Mouse (Mus musculus) embryo, embryonic 11.5 days (tissue): ENCODE measurements around the gene Tmem184a.
A peak's percentile ranks its signal among the peaks of the same experiment; 100 is the strongest.

Experiments used
- DNase-seq: peaks from one replicate; pipeline ENCODE4 v3.0.0-alpha.2; 2012; ENCODE audit warnings: low read depth, low spot score

Tmem184a gene

GRCm38 (mm10) chr5:139793338-139794089, 26.2 kb downstream of the Tmem184a start:
- no peak for DNase-seq

DNA sequence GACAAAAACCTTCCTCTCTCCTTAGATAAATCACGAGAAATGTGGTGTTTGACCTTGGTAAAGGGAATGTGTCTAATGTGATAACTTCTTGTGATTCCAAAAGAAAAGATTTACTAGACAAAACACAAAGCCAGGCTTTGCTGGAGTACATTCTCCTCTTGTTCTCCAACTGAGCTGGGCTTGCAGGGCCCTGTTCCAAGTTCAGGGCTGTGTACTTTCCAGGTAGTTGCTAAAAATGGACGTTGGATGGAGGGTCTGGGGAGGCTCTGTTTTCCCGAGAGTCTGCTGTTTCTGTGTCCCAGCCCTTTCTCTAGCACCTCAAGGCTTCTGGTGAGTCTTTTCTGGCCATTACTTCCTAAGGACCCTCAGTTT, 26.8 kb downstream of the Tmem184a start:
- DNase-seq: no peak

DNA sequence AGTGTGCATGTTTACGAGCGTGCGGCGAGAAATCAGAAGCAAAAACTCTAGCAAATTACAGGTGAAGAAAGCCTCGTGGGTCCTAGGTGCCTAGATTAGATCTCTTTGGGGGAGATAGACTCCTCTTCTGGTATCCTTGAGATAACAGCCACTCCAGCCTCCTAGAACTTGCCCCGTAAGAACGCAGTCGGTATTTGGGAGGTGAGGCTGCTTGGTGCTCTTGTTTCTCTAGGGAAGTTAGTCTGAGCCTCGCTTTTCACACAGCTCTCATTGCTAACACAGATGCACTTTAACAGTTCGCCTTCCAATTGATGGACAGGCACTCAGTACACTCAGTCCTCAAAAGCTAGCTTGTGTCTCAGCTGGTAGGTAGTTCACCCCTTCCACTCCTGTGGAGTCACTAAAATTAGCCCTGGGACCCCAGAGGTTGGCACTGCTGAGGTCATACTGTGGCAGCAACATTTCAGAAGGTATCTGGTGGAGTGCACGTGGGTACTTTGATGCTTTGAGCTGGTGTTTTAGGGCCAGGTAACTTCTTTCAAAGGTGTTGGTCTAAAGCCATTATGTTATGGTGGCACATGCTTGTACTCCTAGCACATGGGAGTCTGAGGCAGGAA, 27.4 kb downstream of the Tmem184a start:
- no peak for DNase-seq

DNA sequence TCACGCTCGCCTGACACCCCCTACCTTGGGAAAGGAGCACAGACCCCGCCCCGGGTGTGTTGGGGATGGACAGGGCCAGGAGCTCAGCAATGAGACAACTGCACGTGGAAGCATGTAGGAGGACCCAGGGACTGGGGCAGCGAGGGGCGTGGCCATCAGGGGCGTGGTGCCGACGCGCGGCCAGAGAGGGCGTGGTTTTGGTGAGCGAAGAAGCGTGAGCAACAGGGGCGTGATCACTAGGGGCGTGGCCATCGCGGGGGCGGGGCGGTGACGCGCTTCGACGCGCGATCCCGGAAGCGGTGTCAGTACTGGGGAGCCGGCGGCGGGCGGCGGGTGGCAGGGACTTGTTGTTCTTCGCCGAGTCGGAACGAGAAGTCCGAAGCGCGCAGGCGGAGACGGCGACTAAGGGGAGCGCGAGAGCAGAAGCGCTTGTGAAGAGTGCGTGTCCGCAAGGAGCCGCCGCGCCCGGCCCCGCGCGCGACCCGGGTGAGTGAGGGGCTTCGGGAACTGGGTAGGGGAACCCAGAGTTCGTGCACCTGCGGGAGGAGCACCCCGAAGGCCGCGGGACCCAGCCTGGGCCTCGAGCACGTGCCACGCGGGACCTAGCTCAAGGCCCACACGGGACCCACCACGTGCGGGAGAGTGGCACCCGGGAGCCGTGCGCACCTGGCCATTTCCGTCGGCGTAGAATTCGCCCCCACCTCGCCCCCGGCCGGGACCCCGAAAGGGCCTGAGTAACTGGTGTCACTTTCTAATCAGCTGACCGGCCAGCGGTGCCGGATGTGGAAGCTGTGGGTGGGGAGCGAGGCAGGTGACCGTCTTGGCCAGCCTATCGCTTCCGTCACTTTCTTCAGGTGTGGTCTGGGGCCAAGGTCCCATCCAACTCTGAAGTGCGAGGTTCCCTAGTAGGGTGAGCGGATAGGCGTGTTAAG, 28.2 kb downstream of the Tmem184a start, which contains the start of gene Mafk:
TSS of gene Mafk (plus strand) at position 287 of the 932 bp plus-strand sequence.
- DNase-seq: peak; percentile 93

GRCm38 (mm10) chr5:139789466-139789865, 30.3 kb downstream of the Tmem184a start:
- no peak for DNase-seq

- DNase-seq: no peak
Measured at GRCm38 (mm10) chr5:139781406-139781805, 38.3 kb downstream of the Tmem184a start.

DNA sequence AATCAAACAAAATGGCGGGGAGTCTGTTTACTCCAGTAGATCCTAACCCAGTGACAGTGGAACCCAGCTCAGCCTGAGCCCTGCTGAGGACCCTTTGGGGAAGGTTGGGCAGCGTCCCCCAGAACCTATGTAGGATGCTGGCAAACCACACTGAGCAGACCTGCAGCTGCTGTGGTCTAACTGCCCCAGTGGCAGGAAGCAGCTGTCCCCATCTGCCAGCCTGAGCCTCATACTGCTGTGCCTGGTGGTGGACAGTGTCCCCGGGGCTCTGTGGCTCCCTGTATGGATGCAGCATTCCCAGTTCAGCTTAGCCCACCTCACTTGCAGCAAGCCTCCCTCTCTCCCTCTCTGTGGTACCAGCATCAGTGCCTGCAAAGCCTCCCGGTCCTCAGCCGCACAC, 42.8 kb downstream of the Tmem184a start:
- DNase-seq: no peak

DNA sequence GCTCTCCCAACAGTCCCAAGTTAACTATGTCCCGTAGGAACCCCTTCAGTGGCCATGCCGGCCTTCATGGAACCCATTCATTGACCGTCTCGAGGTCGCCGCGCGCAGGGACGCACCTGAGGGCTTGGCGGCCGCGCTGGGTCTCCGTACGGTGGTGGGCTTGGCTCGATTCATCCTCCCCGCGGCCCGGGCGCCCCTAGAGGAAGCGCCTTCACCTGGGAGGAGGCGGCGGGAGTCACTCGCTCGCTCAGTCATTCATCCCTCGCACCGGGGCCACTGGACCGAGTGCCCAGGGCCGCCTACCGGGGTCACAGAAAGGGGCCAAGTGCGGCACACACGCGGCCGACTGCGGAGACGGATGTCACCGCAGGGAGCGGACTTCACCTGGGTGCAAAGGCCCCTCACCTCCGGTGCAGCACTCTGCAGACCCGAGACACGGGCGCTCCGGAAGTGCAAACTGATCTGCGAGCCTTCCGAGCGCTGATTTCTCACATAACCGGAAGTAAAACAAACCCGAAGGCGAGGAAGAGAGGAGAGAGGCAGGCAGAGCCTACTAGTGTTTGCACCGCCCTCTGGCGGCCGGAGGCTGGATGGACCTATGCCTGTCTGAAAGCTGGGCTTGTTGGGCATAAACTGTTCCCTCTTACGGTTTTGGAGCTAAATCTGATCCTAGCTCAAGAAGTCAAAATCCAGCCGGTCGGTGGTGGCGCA, 44.3 kb downstream of the Tmem184a start, which contains the start of gene Ints1:
TSS of gene Ints1 (minus strand) at position 459 of the 711 bp plus-strand sequence.
- DNase-seq: peak; percentile 90

GRCm38 (mm10) chr5:139768216-139768615, 51.5 kb downstream of the Tmem184a start:
- no peak for DNase-seq

DNA sequence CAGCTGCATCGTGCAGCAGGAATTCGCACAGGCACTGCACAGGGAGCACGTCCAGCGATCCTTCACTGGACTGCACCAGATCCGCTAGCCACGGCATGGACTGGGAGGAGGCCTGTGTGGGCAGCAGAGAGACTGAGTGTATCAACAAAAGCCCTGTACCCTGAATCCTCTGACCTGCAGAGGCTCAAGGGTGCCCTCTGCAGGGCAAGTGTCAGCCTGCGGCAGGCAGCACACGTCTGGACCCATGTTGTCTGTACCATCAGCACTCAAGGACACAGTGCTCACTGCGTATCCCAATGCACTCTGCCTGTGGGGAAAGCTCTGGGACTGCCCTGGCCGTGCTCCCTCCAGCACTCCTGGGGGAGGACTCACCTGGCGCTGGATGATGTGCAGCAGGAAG, 55.4 kb downstream of the Tmem184a start:
- DNase-seq: no peak

DNA sequence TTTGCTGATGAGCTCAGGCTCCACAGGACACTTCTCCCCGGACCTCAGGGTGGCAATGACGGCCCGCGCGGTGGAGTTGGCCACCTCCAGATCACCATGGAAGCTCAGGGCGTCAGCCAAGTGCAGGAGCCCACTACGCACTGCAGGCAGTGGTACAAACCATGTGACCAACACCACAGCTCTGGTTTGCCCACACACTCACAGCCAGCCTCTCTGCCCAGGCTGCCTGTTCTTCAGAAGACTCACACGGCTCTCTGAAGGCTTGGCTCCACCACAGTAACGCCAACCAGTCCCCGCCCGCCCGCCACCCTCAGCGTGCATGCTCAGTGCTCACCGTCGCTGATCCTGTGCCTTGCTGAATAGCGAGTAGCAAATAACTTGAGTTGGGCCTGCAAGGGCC, 61.6 kb downstream of the Tmem184a start:
- no peak for DNase-seq

GRCm38 (mm10) chr5:139756586-139756985, 63.1 kb downstream of the Tmem184a start:
- DNase-seq: no peak

- no peak for DNase-seq
Measured at GRCm38 (mm10) chr5:139756135-139756534, 63.6 kb downstream of the Tmem184a start.

DNA sequence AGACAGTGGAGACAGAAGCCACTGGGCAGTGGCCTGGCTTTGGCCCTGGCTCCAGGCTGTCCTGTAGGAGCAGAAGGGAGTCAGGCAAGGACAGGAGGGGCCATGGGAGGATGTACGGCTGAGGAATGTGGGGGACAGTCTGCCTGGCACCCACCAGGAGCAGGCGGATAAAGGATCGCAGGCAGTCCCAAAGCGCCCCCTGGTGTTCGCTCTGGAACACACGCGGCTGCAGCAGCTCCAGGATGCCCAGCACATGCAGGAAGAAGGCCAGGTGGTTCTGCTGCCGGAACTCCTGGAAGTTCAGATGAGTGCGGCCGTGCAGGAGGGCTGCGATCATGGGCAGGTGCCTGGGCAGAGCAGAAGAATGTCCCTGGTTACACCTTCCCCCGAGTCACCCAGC, 65.0 kb downstream of the Tmem184a start:
- no peak for DNase-seq
